Mouse (Mus musculus) adrenal gland, adult 8-10 months (tissue): Measurements from ENCODE around the gene Gm20388. TPM values are rescaled to one million over a fixed set of nuclear protein-coding genes. Genes with fewer than 3 reads are reported as not detected.

Source experiments
- DNase-seq: peaks from one replicate; pipeline ENCODE4 v3.0.0; 2022
- total RNA-seq, 4 experiments: library from RNA; stranded (reverse); gene quantifications; 2 replicates each; pipeline ENCODE4 v1.2.4; 2022

Gene Gm20388
- total RNA-seq, 4 experiments from 2014 or later: 1.7 to 16.9 (median 5.8) TPM

DNA sequence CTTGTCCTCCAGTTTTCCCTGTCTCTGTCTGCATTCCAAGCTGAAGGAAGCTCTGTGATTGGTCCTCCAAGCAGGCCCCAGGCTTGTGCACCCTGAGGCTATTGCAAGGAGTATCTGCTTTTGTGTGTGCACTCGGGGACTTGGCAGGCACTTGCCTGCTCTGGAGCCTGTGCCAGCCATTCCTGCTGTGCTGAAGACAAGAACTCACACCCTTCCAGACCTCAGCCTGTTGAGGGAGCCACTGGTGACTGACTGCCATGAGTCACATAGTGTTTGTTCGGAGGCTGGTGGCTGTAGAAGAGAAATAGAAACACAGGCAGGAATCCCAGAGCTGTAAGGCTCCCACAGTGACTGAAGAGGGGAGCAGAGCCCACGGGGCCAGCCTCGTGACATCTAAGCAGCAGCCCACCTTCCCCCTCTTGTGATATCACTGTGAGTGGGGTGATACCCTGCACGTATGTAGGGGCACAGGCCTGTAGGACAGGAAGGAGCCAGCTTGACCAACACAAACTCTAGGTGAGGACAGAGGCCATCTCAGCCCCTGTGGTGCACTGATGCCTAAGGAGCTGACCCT lies 50.0 kb downstream of the Gm20388 start:
- no peak for DNase-seq

DNA sequence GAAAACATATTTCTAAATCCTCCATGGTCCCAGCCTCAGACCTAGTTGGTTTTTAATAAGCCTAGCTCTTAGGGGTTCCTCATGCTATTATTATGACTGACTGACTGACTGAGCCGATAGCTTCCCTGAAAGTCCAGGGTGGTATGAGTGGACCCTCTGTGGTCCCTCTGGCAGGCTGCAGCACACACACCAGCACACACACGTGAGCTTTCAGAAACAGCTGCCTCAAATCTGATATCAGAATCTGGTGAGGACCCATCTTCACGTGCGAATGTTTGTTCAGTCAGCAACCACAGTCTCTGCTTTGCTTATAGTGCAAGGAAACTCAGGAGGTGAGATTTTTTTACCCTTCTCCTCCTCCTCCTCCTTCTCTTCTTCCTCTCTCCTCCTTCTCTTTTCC lies 54.2 kb downstream of the Gm20388 start:
- no peak for DNase-seq

DNA sequence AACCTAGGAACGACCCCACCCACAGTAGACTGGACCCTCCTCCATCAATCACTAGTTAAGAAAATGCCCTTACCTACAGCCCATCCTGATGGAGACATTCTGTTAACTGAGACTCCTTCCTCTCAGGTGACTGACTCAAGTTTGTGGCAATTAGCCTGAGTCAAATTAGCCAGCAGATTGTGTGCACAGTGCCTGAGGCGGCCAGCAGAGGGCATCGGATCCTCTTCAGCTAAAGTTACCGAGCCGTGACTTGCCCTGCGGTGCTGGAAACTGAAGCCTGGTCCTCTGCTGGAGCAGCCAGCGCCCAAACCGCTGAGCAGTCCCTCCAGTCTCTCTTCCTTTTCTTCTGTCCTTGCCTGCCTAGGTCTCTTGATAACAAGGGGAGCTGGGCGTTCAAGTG lies 56.8 kb downstream of the Gm20388 start:
- DNase-seq: no peak

DNA sequence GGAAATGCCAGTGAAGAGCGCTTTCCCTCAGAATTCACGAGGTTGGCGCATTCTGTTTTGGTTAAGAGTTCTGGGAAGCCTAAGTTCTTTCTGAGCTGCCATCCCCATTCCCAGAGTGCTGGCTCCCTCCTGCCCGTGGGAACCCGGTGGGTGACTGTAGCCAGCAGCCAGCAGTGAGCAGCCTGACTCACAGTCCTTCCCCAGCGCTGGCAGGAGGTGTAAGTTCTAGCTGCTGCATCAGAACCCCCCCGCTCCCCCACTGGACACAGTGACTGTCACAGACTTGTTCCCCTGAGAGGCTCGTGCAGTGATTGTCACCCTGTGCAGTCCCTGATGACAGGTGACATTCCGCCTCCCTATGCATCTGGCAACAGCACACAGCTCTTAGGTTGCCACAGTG lies 59.5 kb downstream of the Gm20388 start:
- no peak for DNase-seq

DNA sequence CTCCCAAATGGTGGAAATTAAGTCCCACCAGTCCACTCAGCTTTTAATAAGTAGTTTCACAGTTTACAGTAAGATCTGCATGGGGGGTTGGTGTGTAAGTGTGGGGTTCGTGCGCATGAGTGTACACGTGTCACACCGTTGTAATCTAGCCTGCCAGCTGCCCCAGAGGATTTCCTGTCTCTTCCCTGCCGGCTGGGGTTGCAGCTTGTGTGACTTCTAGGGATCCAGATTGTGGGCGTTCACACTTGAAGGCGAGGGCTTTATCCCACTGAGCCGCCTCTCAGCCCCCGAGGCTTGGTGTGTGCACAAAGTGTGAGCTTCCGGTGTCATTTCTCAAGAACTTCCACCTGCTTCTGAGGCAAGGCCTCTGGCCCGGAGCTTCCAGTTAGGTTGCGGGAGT lies 61.9 kb downstream of the Gm20388 start:
- DNase-seq: no peak

DNA sequence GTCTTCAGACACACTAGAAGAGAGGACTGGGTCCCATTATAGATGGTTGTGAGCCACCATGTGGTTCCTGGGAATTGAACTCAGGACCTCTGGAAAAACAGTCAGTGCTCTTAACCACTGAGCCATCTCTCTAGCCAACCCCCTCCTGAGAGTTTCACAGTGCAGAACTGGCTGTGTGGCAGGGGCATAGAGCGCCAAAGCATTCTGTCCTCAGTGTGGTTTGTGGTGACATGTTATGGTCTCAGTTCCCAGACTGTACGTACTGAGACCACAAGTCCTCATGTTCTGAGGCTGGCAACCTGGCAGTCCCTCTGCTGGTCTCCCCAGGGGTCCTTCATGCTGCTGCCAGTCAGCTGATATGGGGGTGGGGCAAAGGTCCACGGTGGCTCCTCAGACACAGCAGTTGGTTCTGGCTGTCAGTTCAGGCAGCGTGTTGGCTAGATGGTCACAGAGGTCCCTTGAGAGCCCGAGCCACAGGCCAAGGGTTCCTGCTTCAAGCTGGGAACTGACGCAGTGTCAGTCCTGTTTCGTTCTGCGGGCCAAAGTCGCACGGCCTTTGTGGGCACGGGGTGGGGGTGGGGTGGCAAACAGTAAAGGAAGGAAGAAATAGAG lies 68.2 kb downstream of the Gm20388 start:
- DNase-seq: no peak

DNA sequence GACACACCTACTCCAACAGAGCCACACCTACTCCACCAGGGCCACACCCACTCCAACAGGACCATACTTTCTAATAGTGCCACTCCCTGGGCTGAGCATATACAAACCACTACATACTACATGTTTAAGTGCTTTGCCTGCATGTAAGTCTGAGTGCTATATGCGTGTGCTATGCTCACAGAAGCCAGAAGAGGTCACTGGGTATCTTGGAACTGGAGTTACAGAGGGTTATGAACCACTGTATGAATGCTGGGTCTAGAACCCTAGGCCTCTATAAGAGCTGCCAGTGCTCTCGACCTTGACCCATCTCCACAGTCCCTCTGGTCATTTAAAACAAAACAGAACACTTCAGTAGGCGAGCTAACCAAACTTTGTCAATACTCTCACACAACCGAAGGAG lies 70.6 kb downstream of the Gm20388 start:
- DNase-seq: no peak

DNA sequence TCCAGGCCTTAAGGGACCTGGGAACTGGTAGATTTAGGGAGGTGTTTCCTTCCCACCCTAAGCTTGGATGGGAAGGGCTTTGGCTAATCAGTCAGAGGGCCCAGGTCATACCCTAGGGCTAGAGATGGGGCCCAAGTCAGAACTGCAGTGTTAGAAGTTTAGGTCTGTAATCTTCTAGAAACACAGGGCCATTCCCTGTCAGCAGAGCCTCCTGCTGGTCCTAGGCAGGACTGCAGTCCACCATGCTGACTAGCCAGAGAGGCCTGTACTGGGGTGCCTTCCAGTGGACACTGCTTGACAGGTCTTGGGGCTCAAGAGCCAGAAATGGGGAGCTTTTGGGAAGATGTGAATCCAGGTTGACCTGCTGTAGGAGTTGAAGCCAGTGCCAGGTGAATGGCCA lies 73.4 kb downstream of the Gm20388 start:
- no peak for DNase-seq

DNA sequence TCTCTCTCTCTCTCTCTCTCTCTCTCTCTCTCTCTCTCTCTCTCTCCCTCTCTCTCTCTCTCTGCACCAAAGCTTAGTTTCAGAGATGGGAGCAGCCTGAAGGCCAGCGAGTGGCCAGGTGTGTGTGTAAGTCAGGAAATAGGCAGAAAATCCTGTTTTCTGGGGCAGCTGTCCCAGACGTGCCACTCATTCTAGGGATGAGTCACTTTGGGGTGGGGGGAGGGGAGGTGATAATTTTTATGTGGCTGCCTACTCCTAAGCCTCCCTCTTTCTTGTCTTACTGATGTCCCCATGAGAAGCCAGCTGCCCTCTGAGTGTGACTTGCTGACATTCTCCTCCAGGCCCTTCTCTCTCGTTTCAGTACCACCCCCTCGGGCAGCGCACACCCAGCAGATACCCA lies 75.5 kb downstream of the Gm20388 start:
- no peak for DNase-seq

DNA sequence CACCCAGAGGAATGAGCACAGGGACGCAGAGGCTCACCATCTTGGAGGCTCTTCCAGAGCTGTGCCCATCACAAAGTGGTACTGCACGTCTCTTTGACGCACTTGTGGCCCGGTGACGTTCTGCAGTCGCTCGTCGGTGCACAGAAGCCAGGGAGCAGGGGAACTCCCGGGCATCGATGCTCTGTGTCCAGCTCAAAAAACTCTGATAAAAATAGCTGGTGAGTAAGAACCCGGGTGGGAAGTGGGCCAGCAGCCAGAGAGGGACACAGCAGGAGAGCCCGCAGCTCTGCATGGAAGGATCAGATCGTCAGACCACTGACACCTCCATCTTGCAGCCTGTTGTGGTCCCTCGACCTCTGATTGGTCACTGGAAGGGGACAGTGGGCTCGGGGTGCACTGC lies 77.4 kb downstream of the Gm20388 start:
- peak; percentile 48 for DNase-seq

DNA sequence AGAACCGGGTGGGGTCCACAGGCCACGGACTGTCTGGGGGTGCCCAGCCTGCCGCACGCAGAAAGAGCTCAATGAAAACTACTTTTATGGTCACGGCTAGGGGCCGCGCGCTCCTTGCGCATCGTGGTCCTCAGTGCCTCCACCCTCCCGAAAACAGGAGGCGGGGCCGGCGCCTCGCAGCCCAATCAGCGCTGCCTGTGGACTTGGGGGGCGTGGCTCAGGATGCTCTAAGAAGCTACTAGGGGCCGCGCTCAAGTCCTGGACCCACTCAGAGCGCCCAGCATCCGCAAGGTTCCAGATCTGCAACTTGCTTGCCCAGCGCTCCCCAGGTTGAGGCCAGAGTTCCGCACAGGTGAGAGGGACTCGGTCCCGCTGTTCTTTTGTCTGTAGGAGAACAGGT lies 81.6 kb downstream of the Gm20388 start, which contains the start of gene Crispld2:
Gene Crispld2, plus strand, starts transcription at position 190 of the 400 bp plus-strand sequence.
- no peak for DNase-seq

DNA sequence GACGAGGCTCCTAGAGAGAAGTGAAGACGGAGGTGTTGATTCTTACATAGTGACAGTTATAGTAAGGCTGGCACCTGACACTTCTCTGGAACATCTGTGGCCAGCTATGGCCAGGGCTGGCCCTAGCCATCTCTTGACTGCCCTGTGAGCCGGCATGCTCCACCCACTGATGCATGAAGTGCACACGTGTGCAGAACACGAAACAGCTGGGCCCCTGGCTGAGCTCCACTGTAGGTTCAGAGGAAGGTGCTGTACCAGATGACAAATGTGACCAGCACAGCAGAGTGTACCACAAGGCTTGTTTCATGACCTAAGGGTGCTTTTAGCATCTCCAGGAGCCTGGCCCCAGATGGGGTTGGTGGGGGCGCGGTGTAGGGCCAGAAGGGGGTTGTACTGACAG lies 83.5 kb downstream of the Gm20388 start:
- DNase-seq: no peak

DNA sequence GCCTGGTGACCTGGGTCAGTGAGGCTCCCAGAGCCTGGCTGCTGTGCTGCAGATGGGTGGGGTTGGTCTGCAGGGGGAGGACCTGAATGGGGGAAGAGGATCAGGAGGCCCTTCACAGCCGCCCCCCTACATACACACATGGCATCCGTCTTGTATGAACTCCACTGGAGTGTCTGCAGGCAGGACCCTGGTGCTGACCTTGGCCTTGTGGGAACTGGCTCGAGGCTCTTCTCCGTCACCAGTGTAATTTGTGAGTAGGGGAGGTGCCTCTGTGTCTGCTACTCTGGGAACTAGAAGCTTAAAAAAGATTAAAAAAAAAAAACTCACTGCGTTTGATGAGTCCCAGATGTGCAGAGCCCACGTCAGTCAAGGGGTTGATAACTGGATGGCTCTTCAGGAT lies 83.9 kb downstream of the Gm20388 start:
- peak; percentile 60 for DNase-seq

DNA sequence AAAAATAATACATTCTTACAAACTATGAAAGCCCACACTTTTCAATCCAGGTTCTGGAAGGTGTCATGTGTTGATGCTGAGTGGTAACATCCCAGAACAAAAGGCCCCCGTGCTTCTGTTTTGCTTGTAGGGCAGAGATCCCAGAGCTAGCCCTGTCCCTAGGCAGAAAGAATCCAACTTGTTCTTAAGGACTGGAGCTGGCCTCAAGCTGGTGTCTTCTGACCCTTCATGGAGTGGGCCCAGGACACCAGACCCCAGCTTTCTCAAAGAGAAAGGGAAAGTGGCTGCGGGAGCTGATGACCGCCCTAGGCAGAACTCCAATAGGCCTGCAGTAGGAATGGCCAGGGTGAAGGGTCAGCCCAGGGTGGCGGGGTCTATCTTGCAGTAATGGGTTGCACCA lies 86.6 kb downstream of the Gm20388 start:
- DNase-seq: no peak

DNA sequence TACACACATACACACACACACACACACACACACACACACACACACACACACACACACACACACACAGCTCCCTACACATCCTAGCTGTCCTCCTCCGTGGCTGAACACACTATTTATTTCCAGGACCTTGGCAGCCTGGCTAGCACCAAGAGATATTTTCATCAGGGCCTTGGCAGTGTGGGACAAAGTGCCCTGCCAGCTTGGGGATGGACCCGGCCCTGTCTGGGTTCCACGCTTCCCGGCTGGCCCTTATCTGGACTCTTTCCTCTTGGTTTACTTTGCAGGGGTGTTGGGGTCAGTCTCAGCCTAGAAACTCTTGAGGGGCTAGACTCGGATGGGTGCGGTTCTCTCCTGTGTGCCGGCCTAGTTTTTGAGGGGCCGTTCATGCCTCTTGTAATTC lies 89.8 kb downstream of the Gm20388 start:
- peak; percentile 63 for DNase-seq

DNA sequence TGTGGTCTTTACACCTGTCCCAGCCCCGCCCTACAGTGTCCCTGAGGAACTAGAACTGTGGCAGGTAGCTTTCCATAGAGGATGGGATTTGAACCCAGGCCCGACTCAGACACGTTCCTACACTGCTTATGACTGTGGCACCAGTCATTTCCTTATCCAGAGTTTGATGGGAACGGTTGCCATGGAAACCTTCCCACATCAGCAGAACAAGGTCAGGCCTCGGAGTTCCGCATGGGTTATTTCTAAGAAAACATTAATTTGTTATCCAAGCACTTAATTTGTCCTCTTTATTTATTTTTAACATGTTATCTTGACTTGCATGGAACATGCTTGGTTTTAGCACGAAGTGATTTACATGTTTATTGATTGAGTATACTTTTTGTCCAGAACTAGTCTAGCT lies 91.1 kb downstream of the Gm20388 start:
- peak; percentile 66 for DNase-seq

DNA sequence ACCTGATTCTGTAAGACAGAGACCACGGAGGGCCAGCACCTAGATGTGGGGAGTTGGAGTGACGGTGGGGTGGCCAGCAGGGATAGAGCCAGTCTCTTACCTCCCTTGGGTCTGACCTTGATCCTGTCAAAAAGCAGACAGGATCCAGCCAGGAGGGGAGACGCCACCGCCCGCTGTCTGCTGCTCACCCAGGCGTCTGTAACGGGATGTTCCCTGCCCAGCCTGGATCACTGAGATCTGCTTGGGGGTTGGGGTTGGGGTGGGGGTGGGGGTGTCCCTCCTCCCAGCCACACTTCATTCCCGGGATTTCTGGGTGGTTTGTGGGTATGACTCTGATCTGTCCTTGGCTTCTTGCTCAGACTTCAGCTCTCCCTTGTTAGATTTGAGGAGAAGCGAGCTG lies 91.7 kb downstream of the Gm20388 start:
- DNase-seq: peak; percentile 40

DNA sequence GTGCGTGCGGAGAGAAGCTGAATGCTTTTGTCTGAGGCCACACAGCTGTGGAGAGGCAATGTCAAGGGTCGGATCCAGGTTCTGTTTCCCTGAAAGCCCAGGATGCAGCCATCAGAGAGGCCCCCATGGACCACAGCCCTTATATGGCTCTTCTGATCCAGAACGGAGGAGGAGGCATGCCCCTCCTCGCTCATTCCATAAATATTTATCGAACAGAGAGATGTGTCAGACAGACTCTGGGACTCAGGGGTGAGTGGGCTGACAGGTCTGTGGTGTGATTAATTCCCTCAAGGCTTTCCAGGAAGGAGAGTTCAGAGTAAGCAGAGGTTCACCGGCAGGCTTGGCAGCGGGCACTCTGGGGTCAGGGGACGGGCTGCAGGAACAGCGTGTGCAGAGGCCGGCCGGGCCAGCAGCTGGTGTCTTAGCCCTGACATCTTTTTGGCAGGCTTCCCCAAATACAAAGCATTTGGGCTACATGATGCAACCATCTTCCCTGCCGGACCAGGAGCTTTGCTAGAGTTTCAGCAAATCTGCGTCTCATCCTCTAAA lies 93.6 kb downstream of the Gm20388 start:
- peak; percentile 87 for DNase-seq

DNA sequence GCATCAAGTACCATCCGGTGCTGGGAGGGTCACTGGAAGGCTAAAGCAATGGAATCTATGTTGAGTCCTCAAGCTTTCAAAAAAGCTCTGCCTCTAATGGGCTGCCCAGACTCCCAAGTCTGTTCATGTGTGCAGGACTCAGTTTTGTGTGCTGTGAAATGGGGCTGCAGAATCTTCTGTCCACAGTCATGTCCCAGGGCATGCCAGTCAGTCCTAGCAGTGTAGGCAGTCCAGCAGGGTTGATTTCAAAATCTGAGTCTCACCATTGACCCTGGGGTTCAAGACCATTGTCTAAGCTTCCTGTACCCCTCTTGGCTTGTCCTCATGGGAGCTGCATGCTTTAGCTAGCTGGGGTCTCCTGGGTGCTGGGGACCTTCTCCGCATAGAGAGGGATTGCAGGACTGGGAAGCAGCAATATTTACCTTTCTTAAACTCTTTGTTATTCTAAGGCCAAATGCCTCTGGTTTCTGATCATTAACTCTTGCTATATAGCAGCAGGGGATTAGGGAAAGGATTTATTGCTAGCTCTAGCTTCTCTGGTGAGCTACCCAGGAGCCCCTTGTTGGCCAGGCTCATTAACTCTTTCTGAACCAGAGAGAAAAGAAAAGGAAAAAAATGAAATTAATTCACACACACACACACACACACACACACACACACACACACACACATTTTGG lies 94.2 kb downstream of the Gm20388 start:
- no peak for DNase-seq

DNA sequence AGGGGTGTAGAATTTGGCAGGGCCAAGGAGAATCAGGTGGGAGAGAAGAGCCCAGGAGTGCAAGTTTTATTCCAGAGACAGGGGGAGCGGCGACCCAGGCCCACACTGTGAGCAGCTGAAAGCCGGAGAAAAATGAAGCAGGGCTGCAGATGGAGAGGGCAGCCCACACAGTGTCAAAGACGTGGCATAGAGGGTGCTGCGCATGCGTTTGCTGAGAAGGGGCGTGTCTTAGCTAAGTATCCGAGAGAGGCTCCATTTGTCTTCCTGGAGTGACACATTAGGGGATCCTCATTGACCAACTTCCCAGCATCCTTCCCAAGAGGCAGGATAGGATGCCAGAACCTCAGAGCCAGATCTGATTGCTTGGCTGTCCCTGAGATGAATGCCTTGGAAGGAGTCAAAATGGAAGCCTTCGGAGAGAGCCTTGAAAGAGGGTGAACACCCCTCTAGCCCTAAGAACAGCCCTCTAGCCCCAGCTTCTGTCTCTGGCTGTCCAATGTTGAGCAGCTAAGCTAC lies 96.1 kb downstream of the Gm20388 start:
- DNase-seq: no peak

DNA sequence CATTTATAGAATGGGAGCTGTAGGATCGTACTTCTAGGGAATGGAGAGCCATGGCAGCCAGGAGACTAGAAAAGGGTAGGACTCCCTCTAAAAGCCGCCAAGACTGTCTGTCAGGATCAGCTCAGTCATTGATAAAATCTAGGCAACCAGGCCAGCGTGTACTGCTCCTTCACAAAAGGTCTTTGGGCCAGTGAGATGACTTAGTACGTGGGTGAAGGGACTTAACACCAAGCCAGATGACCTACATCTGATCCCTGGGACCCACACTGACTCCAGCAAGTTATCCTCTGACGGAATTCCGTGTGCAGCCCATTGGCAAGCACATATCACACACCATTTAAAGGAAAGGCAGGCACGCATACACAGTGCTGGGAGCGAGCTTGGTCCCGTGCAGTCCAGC lies 96.5 kb downstream of the Gm20388 start:
- no peak for DNase-seq

DNA sequence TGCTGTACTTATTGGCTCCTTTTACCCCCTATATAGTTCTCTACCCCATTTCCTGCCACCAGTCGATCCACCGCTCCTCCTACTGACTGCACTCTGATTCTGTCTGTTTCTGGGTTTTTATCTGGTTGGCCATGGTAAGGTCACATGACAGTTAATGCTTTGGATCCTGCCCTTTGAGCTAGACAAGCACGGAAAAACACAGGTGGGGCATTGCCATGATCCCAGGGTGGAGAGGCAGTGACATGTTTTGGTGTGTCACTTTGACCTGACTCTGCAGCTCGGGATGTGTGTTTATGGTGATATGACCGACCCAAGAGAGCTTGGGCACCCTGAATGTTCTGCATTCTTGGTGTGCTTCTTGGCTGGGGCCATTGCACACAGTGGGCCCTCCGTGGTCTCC lies 98.6 kb downstream of the Gm20388 start:
- DNase-seq: no peak

DNA sequence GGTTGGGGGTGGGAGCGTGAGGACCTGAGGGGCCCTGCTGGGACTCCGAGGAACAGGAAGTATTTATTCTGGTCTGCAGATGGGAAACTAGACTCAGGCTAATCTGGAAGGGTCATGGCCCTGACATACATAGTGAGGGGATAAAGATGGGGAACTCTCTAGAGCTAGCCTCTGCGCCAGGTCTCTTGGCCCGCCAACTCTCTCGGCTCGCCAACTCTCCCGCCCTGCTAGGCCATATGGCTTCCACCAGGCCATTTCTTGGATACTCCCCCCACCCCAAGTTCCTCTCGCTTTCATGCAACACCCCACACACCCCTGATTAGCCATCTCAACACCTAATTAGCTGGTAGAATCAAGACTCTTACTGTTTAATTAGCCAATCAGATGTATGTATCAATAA lies 101.8 kb downstream of the Gm20388 start:
- DNase-seq: no peak

DNA sequence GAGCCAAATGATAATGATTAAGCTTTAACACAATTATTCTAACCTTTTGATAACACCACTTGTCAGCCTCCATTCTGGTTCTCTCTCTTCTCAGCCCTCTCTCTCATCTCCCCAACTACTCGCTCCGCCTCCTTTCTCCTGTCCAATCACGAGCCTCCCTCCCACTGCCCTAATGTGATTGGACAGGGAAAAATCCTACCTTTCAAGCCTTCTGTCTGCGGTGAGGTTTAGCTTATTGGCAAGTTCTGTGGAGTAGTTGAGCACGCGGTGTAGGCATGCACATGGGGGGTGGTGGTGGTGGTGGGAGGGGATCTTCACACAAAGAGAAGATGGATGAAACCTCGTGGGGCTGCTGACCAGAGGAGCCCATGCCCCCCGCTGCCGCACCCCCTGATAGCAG lies 102.3 kb downstream of the Gm20388 start:
- DNase-seq: no peak
